Mouse (Mus musculus) small intestine, adult 2 months (tissue): Measurements from ENCODE around the gene Baat.

ENCODE experiments used
- CTCF ChIP-seq: fragments of 200-500 bp; IDR thresholded peaks from 2 replicates; pipeline ENCODE4 v1.5.1; 2012; ENCODE audit warnings: low read depth, mild to moderate bottlenecking, control low read depth, inconsistent platforms, low read length, moderate library complexity, mixed read lengths; ENCODE audit not compliant: insufficient replicate concordance, insufficient read length; ENCODE audit errors: extremely low read depth
- POLR2A ChIP-seq: fragments of 200-500 bp; IDR thresholded peaks from 2 replicates; pipeline ENCODE4 v1.6.1; 2012; ENCODE audit warnings: low read depth, mild to moderate bottlenecking, control low read depth, inconsistent platforms, low read length, moderate library complexity

DNA sequence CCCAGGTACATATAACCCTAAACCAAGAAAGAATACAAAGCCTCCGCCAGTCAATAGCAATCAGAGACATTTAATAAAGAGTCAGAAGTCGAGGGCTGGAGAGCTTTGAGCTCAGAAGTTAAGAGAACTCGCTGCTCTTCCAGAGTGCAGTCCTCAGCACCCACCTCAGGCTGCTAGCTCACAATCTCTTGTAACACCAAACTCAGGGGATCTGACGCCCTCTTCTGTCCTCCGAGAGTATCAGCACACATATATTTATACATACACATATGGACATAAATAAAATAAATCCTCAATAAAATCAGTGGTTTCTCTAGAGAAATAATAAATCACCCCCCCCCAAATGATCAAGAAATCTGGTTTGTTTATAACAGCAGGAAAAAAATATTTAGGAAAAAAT, 13.1 kb upstream of the Baat start:
- no peak for TF ChIP-seq POLR2A
- peak; percentile 30; the same call in 1 of the 2 replicates for TF ChIP-seq CTCF
